In the genomic region with DNA sequence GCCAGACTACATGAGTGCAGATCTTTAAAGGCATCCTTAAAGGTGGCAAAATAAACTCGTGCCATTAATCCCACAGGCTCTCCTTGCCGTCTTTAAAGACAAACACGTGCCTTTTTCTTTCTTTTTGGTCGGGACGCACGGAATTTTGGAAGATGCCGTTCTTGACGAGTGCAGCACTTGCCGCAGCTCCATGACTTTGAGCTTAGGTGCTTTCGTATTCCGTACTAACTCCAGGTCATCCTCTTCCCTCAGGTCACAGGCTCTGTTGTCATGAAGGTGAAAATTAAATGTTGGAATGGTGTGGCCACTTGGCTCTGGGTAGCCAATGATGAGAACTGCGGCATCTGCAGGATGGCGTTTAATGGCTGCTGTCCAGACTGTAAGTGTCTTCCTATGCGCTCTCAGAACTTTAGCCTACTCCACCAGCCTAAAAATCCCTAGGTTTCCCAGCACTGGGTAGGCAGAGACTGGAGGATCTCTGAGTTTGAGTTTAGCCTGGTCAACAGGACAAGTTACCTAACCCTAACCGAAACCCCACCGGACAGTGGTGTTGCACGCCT, we compare ENCODE assay signal across 8 mouse cellular contexts. TPM values are rescaled to one million over a fixed set of nuclear protein-coding genes. Genes with fewer than 3 reads are reported as not detected.
DNase-seq lines count a peak whose midpoint lies in the region; ATAC-seq and TF ChIP-seq lines count a peak whose summit lies in the region.

No protein-coding gene starts in this region.

- H3ac ChIP-seq in myocyte (ENCODE audit: control insufficient read depth, insufficient read length) = peak overlapping the region; percentile 83

- H3K9me3 ChIP-seq in embryonic facial prominence, embryonic 12.5 days = no peaks in the 10 kb centered on the region
- H3K9me3 ChIP-seq in hindbrain, embryonic 16.5 days (ENCODE audit: control insufficient read depth, low read length) = no peaks in the 10 kb centered on the region

- peaks cover 22% of the 10 kb centered on the region for H3K4me1 ChIP-seq in embryonic facial prominence, embryonic 12.5 days
- H3K4me1 ChIP-seq in hindbrain, embryonic 16.5 days (ENCODE audit: control insufficient read depth, insufficient read depth, low read depth, low read length) = peaks cover 16% of the 10 kb centered on the region

- TF ChIP-seq POLR2A in myocyte (IDR thresholded peaks at IDR 0.05; ENCODE audit: insufficient read length, low read depth) = no peak

- no peak for DNase-seq in layer of hippocampus, adult 2 months (ENCODE audit: low spot score in 2 of 2)
- DNase-seq in layer of hippocampus, adult 18-20 months (ENCODE audit: low spot score in 2 of 2) = no peak
- DNase-seq in layer of hippocampus, postnatal 25 days (ENCODE audit: extremely low spot score in 1 of 2, low spot score in 1 of 2) = no peak
- no peak for DNase-seq in yolk sac, embryonic 10.5 days (ENCODE audit: low spot score)
- DNase-seq in kidney, adult 11 months = no peak

- peak overlapping the region; percentile 78 for H3K4me3 ChIP-seq in layer of hippocampus, adult 2 months
- peak overlapping the region; percentile 99 for H3K4me3 ChIP-seq in embryonic facial prominence, embryonic 12.5 days
- H3K4me3 ChIP-seq in hindbrain, embryonic 16.5 days (ENCODE audit: low read length) = peak overlapping the region; percentile 98
- peak overlapping the region; percentile 57 for H3K4me3 ChIP-seq in myocyte

- 51% methylated on average over 17 of the region's 17 CpGs for WGBS in embryonic facial prominence, embryonic 12.5 days
- WGBS in hindbrain, embryonic 16.5 days = 45% methylated on average over 17 of the region's 17 CpGs

- peaks cover 55% of the 10 kb centered on the region for H3K79me2 ChIP-seq in myocyte (ENCODE audit: control insufficient read depth, insufficient read depth)

- TF ChIP-seq CTCF in layer of hippocampus, adult 2 months (conservative IDR thresholded peaks at IDR 0.05) = no peak

- peak overlapping the region; percentile 97 for H3K4me2 ChIP-seq in embryonic facial prominence, embryonic 12.5 days (replicated peaks)
- H3K4me2 ChIP-seq in hindbrain, embryonic 16.5 days (ENCODE audit: low read length) = peak overlapping the region; percentile 65
- peak overlapping the region; percentile 100 for H3K4me2 ChIP-seq in myocyte (ENCODE audit: low read depth)

- H3K9ac ChIP-seq in embryonic facial prominence, embryonic 12.5 days = peak overlapping the region; percentile 100
- peak overlapping the region; percentile 98 for H3K9ac ChIP-seq in hindbrain, embryonic 16.5 days (ENCODE audit: low read depth, low read length)

- peaks cover 57% of the 10 kb centered on the region for H3K36me3 ChIP-seq in embryonic facial prominence, embryonic 12.5 days
- H3K36me3 ChIP-seq in hindbrain, embryonic 16.5 days (ENCODE audit: control insufficient read depth, insufficient read depth, low read length) = peaks cover 29% of the 10 kb centered on the region
- peaks cover 36% of the 10 kb centered on the region for H3K36me3 ChIP-seq in myocyte (ENCODE audit: control insufficient read depth, insufficient read depth)

- no peaks in the 10 kb centered on the region for H3K27me3 ChIP-seq in embryonic facial prominence, embryonic 12.5 days
- H3K27me3 ChIP-seq in hindbrain, embryonic 16.5 days (replicated peaks; ENCODE audit: control insufficient read depth, insufficient read depth, low read length) = no peaks in the 10 kb centered on the region
- H3K27me3 ChIP-seq in myocyte (ENCODE audit: control insufficient read depth, insufficient read depth, insufficient read length) = no peaks in the 10 kb centered on the region

- no peak for ATAC-seq in embryonic facial prominence, embryonic 12.5 days (ENCODE audit: insufficient number of reproducible peaks, insufficient read depth, low FRiP score, low TSS enrichment)
- no peak for ATAC-seq in hindbrain, embryonic 16.5 days

- peak overlapping the region; percentile 88; the same call in 1 of the 2 replicates for H3K27ac ChIP-seq in layer of hippocampus, adult 2 months
- peak overlapping the region; percentile 86 for H3K27ac ChIP-seq in embryonic facial prominence, embryonic 12.5 days
- peak overlapping the region; percentile 84; the same call in 1 of the 2 replicates for H3K27ac ChIP-seq in hindbrain, embryonic 16.5 days (ENCODE audit: low read depth, low read length)

TF ChIP-seq in myocyte, 11 proteins besides CTCF, POLR2A, EP300 and RAD21:
- TF ChIP-seq TCF12 (IDR thresholded peaks at IDR 0.05; ENCODE audit: insufficient read depth, poor library complexity, severe bottlenecking) (no peak), SRF (IDR thresholded peaks at IDR 0.05; ENCODE audit: control insufficient read depth, insufficient read length, low read depth) (no peak), POLR2AphosphoS2 (IDR thresholded peaks at IDR 0.05; ENCODE audit: insufficient read length, low read depth) (no peak), MAX (IDR thresholded peaks at IDR 0.05; ENCODE audit: low read depth) (no peak), TCF3 (IDR thresholded peaks at IDR 0.05; ENCODE audit: insufficient read length, low read depth) (no peak), USF1 (IDR thresholded peaks at IDR 0.05; ENCODE audit: low read depth) (no peak), REST (IDR thresholded peaks at IDR 0.05; ENCODE audit: insufficient read depth, insufficient read length) (no peak), E2F4 (IDR thresholded peaks at IDR 0.05; ENCODE audit: insufficient read depth) (no peak), MYOD1 (IDR thresholded peaks at IDR 0.05; ENCODE audit: control insufficient read depth in 1 of 3, insufficient read length in 2 of 3, low read depth in 2 of 3) (no peak), CEBPB (IDR thresholded peaks at IDR 0.05; ENCODE audit: insufficient read depth, poor library complexity, severe bottlenecking) (no peak), MYOG (IDR thresholded peaks at IDR 0.05; ENCODE audit: control insufficient read depth in 1 of 3, insufficient read depth in 1 of 3, insufficient read length in 2 of 3, low read depth in 2 of 3) (no peak)

RNA-seq across cellular contexts. Expression of gene Anapc11, which starts 0.8 kb away (rescaled TPM):
- total RNA-seq in layer of hippocampus, adult 2 months (2021) = 10 to 100 TPM; 87.1 to 89.6 TPM
- 10 to 100 TPM; 93.5 to 97.0 TPM for total RNA-seq in layer of hippocampus, adult 18-20 months (2021)
- 191 and 198 TPM in 2 replicates for polyA plus RNA-seq in embryonic facial prominence, embryonic 12.5 days (2016; fragmentation: Nextera tagmentation; extraction: Ambion mirVana)
- 194 and 203 TPM in 2 replicates for polyA plus RNA-seq in hindbrain, embryonic 16.5 days (2015; fragmentation: Nextera tagmentation; extraction: Ambion mirVana)
- polyA plus RNA-seq in myocyte (2012; fragmentation: generic; extraction: Trizol) = 184 TPM
- 100 to 1,000 TPM in 1 of 2 experiments, 10 to 100 TPM in 1; 87.2 to 109 TPM for total RNA-seq in layer of hippocampus, postnatal 25 days (2021)

RNA-seq across cellular contexts. Expression of gene Alyref, which starts 0.9 kb away (rescaled TPM):
- 10 to 100 TPM; 58.0 to 66.8 TPM for total RNA-seq in layer of hippocampus, adult 2 months (2021)
- 10 to 100 TPM; 60.5 to 70.0 TPM for total RNA-seq in layer of hippocampus, adult 18-20 months (2021)
- polyA plus RNA-seq in embryonic facial prominence, embryonic 12.5 days (2016; fragmentation: Nextera tagmentation; extraction: Ambion mirVana) = 683 and 688 TPM in 2 replicates
- 55.8 and 202 TPM in 2 replicates for polyA plus RNA-seq in hindbrain, embryonic 16.5 days (2015; fragmentation: Nextera tagmentation; extraction: Ambion mirVana)
- polyA plus RNA-seq in myocyte (2012; fragmentation: generic; extraction: Trizol) = 113 TPM
- total RNA-seq in layer of hippocampus, postnatal 25 days (2021) = 10 to 100 TPM; 61.7 to 67.4 TPM

RNA-seq across cellular contexts. Expression of gene Npb, which starts 9.2 kb away (rescaled TPM):
- 1 to 10 TPM; 1.3 to 1.7 TPM for total RNA-seq in layer of hippocampus, adult 2 months (2021)
- total RNA-seq in layer of hippocampus, adult 18-20 months (2021) = 1 to 10 TPM in 1 of 2 experiments, under 1 TPM in 1; 0.89 to 1.4 TPM
- polyA plus RNA-seq in embryonic facial prominence, embryonic 12.5 days (2016; fragmentation: Nextera tagmentation; extraction: Ambion mirVana) = 0.99 TPM in 1 of 2 replicates, not detected in the other
- 0.99 and 1.00 TPM in 2 replicates for polyA plus RNA-seq in hindbrain, embryonic 16.5 days (2015; fragmentation: Nextera tagmentation; extraction: Ambion mirVana)
- polyA plus RNA-seq in myocyte (2012; fragmentation: generic; extraction: Trizol) = 0.32 TPM
- total RNA-seq in layer of hippocampus, postnatal 25 days (2021) = 1 to 10 TPM; 2.1 to 2.9 TPM

RNA-seq across cellular contexts. Expression of gene Arhgdia, which starts 17.6 kb away (rescaled TPM):
- 100 to 1,000 TPM; 270 to 277 TPM for total RNA-seq in layer of hippocampus, adult 2 months (2021)
- total RNA-seq in layer of hippocampus, adult 18-20 months (2021) = 100 to 1,000 TPM; 293 to 295 TPM
- polyA plus RNA-seq in embryonic facial prominence, embryonic 12.5 days (2016; fragmentation: Nextera tagmentation; extraction: Ambion mirVana) = 561 and 568 TPM in 2 replicates
- 501 and 544 TPM in 2 replicates for polyA plus RNA-seq in hindbrain, embryonic 16.5 days (2015; fragmentation: Nextera tagmentation; extraction: Ambion mirVana)
- polyA plus RNA-seq in myocyte (2012; fragmentation: generic; extraction: Trizol) = 837 TPM
- 100 to 1,000 TPM; 306 to 324 TPM for total RNA-seq in layer of hippocampus, postnatal 25 days (2021)

RNA-seq across cellular contexts. Expression of gene Pcyt2, which starts 18.7 kb away (rescaled TPM):
- total RNA-seq in layer of hippocampus, adult 2 months (2021) = 100 to 1,000 TPM; 128 to 142 TPM
- 100 to 1,000 TPM; 118 to 128 TPM for total RNA-seq in layer of hippocampus, adult 18-20 months (2021)
- 143 and 147 TPM in 2 replicates for polyA plus RNA-seq in embryonic facial prominence, embryonic 12.5 days (2016; fragmentation: Nextera tagmentation; extraction: Ambion mirVana)
- polyA plus RNA-seq in hindbrain, embryonic 16.5 days (2015; fragmentation: Nextera tagmentation; extraction: Ambion mirVana) = 236 and 242 TPM in 2 replicates
- polyA plus RNA-seq in myocyte (2012; fragmentation: generic; extraction: Trizol) = 117 TPM
- 100 to 1,000 TPM; 133 to 162 TPM for total RNA-seq in layer of hippocampus, postnatal 25 days (2021)
